In genomic region chr2:25264286-25264660, GRCm38 (mm10) we compare ENCODE assay signal across 8 mouse cellular contexts. TPM values are rescaled to one million over a fixed set of nuclear protein-coding genes. Genes with fewer than 3 reads are reported as not detected.
DNase-seq lines count a peak whose midpoint lies in the region; ATAC-seq and TF ChIP-seq lines count a peak whose summit lies in the region.

No protein-coding gene starts in this region.

- TF ChIP-seq CTCF in ES-Bruce4 (IDR thresholded peaks at IDR 0.05; ENCODE audit: low read depth, low read length) = no peak

- no peak for TF ChIP-seq POLR2A in ES-Bruce4 (IDR thresholded peaks at IDR 0.05; ENCODE audit: insufficient read depth, low read length)

- WGBS in heart, embryonic 10.5 days = 68% methylated on average over 5 of the region's 5 CpGs
- 77% methylated on average over 5 of the region's 5 CpGs for WGBS in forebrain, embryonic 16.5 days
- WGBS in midbrain, embryonic 11.5 days = 77% methylated on average over 5 of the region's 5 CpGs

- no peaks in the 10 kb centered on the region for H3K9me3 ChIP-seq in heart, embryonic 10.5 days
- no peaks in the 10 kb centered on the region for H3K9me3 ChIP-seq in ES-Bruce4 (replicated peaks; ENCODE audit: control insufficient read depth, insufficient read depth, low read length, poor library complexity, severe bottlenecking)
- no peaks in the 10 kb centered on the region for H3K9me3 ChIP-seq in forebrain, embryonic 16.5 days (ENCODE audit: control insufficient read depth, low read length)
- H3K9me3 ChIP-seq in midbrain, embryonic 11.5 days (ENCODE audit: control insufficient read depth, low read length) = no peaks in the 10 kb centered on the region

- H3K9ac ChIP-seq in ES-Bruce4 (ENCODE audit: low read depth, poor library complexity, severe bottlenecking) = no peak overlapping the region
- H3K9ac ChIP-seq in forebrain, embryonic 16.5 days (replicated peaks; ENCODE audit: low read depth, low read length) = no peak overlapping the region
- no peak overlapping the region for H3K9ac ChIP-seq in midbrain, embryonic 11.5 days (ENCODE audit: low read length)

- peak overlapping the region; percentile 80; the same call in 1 of the 2 replicates for H3K4me3 ChIP-seq in heart, embryonic 10.5 days
- H3K4me3 ChIP-seq in ES-Bruce4 (ENCODE audit: low read depth, low read length) = peak overlapping the region; percentile 10; the same call in 1 of the 2 replicates
- H3K4me3 ChIP-seq in forebrain, embryonic 16.5 days (replicated peaks; ENCODE audit: low read length) = 0 out of 2 replicates have a peak overlapping the region, but pooled peaks have one; percentile 1
- H3K4me3 ChIP-seq in midbrain, embryonic 11.5 days (ENCODE audit: low read depth, low read length) = no peak overlapping the region

- ATAC-seq in forebrain, embryonic 16.5 days = no peak
- ATAC-seq in midbrain, embryonic 11.5 days (ENCODE audit: low FRiP score) = no peak

- peaks cover 25% of the 10 kb centered on the region for H3K27me3 ChIP-seq in heart, embryonic 10.5 days (ENCODE audit: insufficient read depth, poor library complexity, severe bottlenecking)
- no peaks in the 10 kb centered on the region for H3K27me3 ChIP-seq in ES-Bruce4 (ENCODE audit: control insufficient read depth, insufficient read depth, low read length, poor library complexity, severe bottlenecking)
- H3K27me3 ChIP-seq in forebrain, embryonic 16.5 days (replicated peaks; ENCODE audit: control insufficient read depth, insufficient read depth, low read length) = no peaks in the 10 kb centered on the region; the same call in 1 of the 2 replicates
- peaks cover 19% of the 10 kb centered on the region for H3K27me3 ChIP-seq in midbrain, embryonic 11.5 days (ENCODE audit: control insufficient read depth, insufficient read depth, low read length)

- H3K4me2 ChIP-seq in forebrain, embryonic 16.5 days (ENCODE audit: low read length) = peak overlapping the region; percentile 99
- H3K4me2 ChIP-seq in midbrain, embryonic 11.5 days = no peak overlapping the region

- DNase-seq in heart, embryonic 10.5 days (ENCODE audit: low spot score) = no peak
- DNase-seq in heart, adult 18-20 months = no peak
- DNase-seq in midbrain, embryonic 11.5 days (ENCODE audit: low spot score, missing footprints) = peak; percentile 53
- no peak for DNase-seq in urinary bladder, postnatal 36 days (ENCODE audit: low spot score in 2 of 2)
- no peak for DNase-seq in adrenal gland, adult 18-20 months (ENCODE audit: low spot score in 2 of 2)
- no peak for DNase-seq in ovary, postnatal 14 days (ENCODE audit: low spot score)

- H3K36me3 ChIP-seq in heart, embryonic 10.5 days = peaks cover 16% of the 10 kb centered on the region
- H3K36me3 ChIP-seq in ES-Bruce4 (ENCODE audit: control insufficient read depth, insufficient read depth, low read length, poor library complexity, severe bottlenecking) = 0 out of 2 replicates have a peak, but pooled peaks cover 4% of the 10 kb centered on the region
- no peaks in the 10 kb centered on the region for H3K36me3 ChIP-seq in forebrain, embryonic 16.5 days (ENCODE audit: control insufficient read depth, insufficient read depth)
- H3K36me3 ChIP-seq in midbrain, embryonic 11.5 days (ENCODE audit: control insufficient read depth, insufficient read depth, low read length) = peaks cover under 1% of the 10 kb centered on the region; the same call in 1 of the 2 replicates

- peaks cover 36% of the 10 kb centered on the region for H3K4me1 ChIP-seq in heart, embryonic 10.5 days
- H3K4me1 ChIP-seq in ES-Bruce4 (ENCODE audit: control insufficient read depth, insufficient read depth, low read length) = peaks cover 5% of the 10 kb centered on the region
- H3K4me1 ChIP-seq in forebrain, embryonic 16.5 days (replicated peaks; ENCODE audit: control insufficient read depth, insufficient read depth, low read length) = peaks cover 50% of the 10 kb centered on the region
- peaks cover 12% of the 10 kb centered on the region for H3K4me1 ChIP-seq in midbrain, embryonic 11.5 days (ENCODE audit: control insufficient read depth, insufficient read depth, low read length)

- H3K27ac ChIP-seq in heart, embryonic 10.5 days = no peak overlapping the region
- H3K27ac ChIP-seq in ES-Bruce4 (ENCODE audit: insufficient read depth, low read length) = no peak overlapping the region
- H3K27ac ChIP-seq in forebrain, embryonic 16.5 days (ENCODE audit: low read length) = no peak overlapping the region
- no peak overlapping the region for H3K27ac ChIP-seq in midbrain, embryonic 11.5 days (ENCODE audit: low read depth, low read length)

- no peak for TF ChIP-seq EP300 in ES-Bruce4 (IDR thresholded peaks at IDR 0.05; ENCODE audit: insufficient read depth, low read depth, low read length)

RNA-seq across cellular contexts. Expression of gene Tprn, which starts 1.9 kb away (rescaled TPM):
- 5.1 and 6.4 TPM in 2 replicates for polyA plus RNA-seq in heart, embryonic 10.5 days (2016; fragmentation: Nextera tagmentation; extraction: Ambion mirVana)
- 1 to 10 TPM; 7.4 to 7.7 TPM for total RNA-seq in heart, adult 18-20 months (2021)
- polyA plus RNA-seq in ES-Bruce4 (2011; ENCODE audit: insufficient read depth, insufficient read length, low read depth, missing spikeins) = 12.3 and 16.9 TPM in 2 replicates
- polyA plus RNA-seq in forebrain, embryonic 16.5 days (2015; fragmentation: Nextera tagmentation; extraction: Ambion mirVana) = 14.8 and 16.4 TPM in 2 replicates
- 2.4 and 4.5 TPM in 2 replicates for polyA plus RNA-seq in midbrain, embryonic 11.5 days (2014; fragmentation: Nextera tagmentation; extraction: Ambion mirVana)
- 1 to 10 TPM; 8.2 to 9.4 TPM for total RNA-seq in adrenal gland, adult 18-20 months (2021)

RNA-seq across cellular contexts. Expression of gene Ssna1, which starts 8.0 kb away (rescaled TPM):
- 164 and 199 TPM in 2 replicates for polyA plus RNA-seq in heart, embryonic 10.5 days (2016; fragmentation: Nextera tagmentation; extraction: Ambion mirVana)
- total RNA-seq in heart, adult 18-20 months (2021) = 10 to 100 TPM; 38.2 to 42.6 TPM
- polyA plus RNA-seq in ES-Bruce4 (2011; ENCODE audit: insufficient read depth, insufficient read length, low read depth, missing spikeins) = 47.4 and 49.1 TPM in 2 replicates
- 199 and 204 TPM in 2 replicates for polyA plus RNA-seq in forebrain, embryonic 16.5 days (2015; fragmentation: Nextera tagmentation; extraction: Ambion mirVana)
- polyA plus RNA-seq in midbrain, embryonic 11.5 days (2014; fragmentation: Nextera tagmentation; extraction: Ambion mirVana) = 240 and 247 TPM in 2 replicates
- 10 to 100 TPM; 37.2 to 40.1 TPM for total RNA-seq in adrenal gland, adult 18-20 months (2021)

RNA-seq across cellular contexts. Expression of gene Anapc2, which starts 8.0 kb away (rescaled TPM):
- 101 and 113 TPM in 2 replicates for polyA plus RNA-seq in heart, embryonic 10.5 days (2016; fragmentation: Nextera tagmentation; extraction: Ambion mirVana)
- 10 to 100 TPM; 35.3 to 38.8 TPM for total RNA-seq in heart, adult 18-20 months (2021)
- polyA plus RNA-seq in ES-Bruce4 (2011; ENCODE audit: insufficient read depth, insufficient read length, low read depth, missing spikeins) = 72.4 and 76.0 TPM in 2 replicates
- 150 and 159 TPM in 2 replicates for polyA plus RNA-seq in forebrain, embryonic 16.5 days (2015; fragmentation: Nextera tagmentation; extraction: Ambion mirVana)
- 105 and 117 TPM in 2 replicates for polyA plus RNA-seq in midbrain, embryonic 11.5 days (2014; fragmentation: Nextera tagmentation; extraction: Ambion mirVana)
- 10 to 100 TPM; 75.5 to 82.4 TPM for total RNA-seq in adrenal gland, adult 18-20 months (2021)

RNA-seq across cellular contexts. Expression of gene Tmem203, which starts 9.0 kb away (rescaled TPM):
- polyA plus RNA-seq in heart, embryonic 10.5 days (2016; fragmentation: Nextera tagmentation; extraction: Ambion mirVana) = 17.1 and 19.0 TPM in 2 replicates
- total RNA-seq in heart, adult 18-20 months (2021) = 10 to 100 TPM; 14.8 to 15.2 TPM
- polyA plus RNA-seq in ES-Bruce4 (2011; ENCODE audit: insufficient read depth, insufficient read length, low read depth, missing spikeins) = 7.6 and 7.7 TPM in 2 replicates
- polyA plus RNA-seq in forebrain, embryonic 16.5 days (2015; fragmentation: Nextera tagmentation; extraction: Ambion mirVana) = 16.0 and 16.2 TPM in 2 replicates
- polyA plus RNA-seq in midbrain, embryonic 11.5 days (2014; fragmentation: Nextera tagmentation; extraction: Ambion mirVana) = 14.7 and 16.0 TPM in 2 replicates
- 10 to 100 TPM; 19.5 to 24.4 TPM for total RNA-seq in adrenal gland, adult 18-20 months (2021)

RNA-seq across cellular contexts. Expression of gene AL732309.1, which starts 17.6 kb away (rescaled TPM):
- polyA plus RNA-seq in heart, embryonic 10.5 days (2016; fragmentation: Nextera tagmentation; extraction: Ambion mirVana) = 4.0 and 6.0 TPM in 2 replicates
- 1 to 10 TPM; 1.9 to 2.4 TPM for total RNA-seq in heart, adult 18-20 months (2021)
- polyA plus RNA-seq in ES-Bruce4 (2011; ENCODE audit: insufficient read depth, insufficient read length, low read depth, missing spikeins) = not detected in 2 replicates
- 5.8 and 9.0 TPM in 2 replicates for polyA plus RNA-seq in forebrain, embryonic 16.5 days (2015; fragmentation: Nextera tagmentation; extraction: Ambion mirVana)
- 3.3 and 4.1 TPM in 2 replicates for polyA plus RNA-seq in midbrain, embryonic 11.5 days (2014; fragmentation: Nextera tagmentation; extraction: Ambion mirVana)
- 1 to 10 TPM; 2.2 to 5.7 TPM for total RNA-seq in adrenal gland, adult 18-20 months (2021)
